Mouse (Mus musculus) liver (tissue): ENCODE measurements around the gene Sik3.

Experiments used
- DNase-seq: peaks from one replicate; pipeline ENCODE4 v3.0.0-alpha.2; 2020; ENCODE audit warnings: mixed read lengths

Gene Sik3

GRCm38 (mm10) chr9:46235649-46236048 lies 223.0 kb downstream of the Sik3 start:
- DNase-seq = no peak

- no peak for DNase-seq
Measured at GRCm38 (mm10) chr9:46238850-46239249, 226.2 kb downstream of the Sik3 start.

GRCm38 (mm10) chr9:46240526-46241153 lies 228.0 kb downstream of the Sik3 start, which contains the start of gene Apoa4:
Gene Apoa4, plus strand, starts transcription at chr9:46240696.
- no peak for DNase-seq

GRCm38 (mm10) chr9:46241818-46242217 lies 229.2 kb downstream of the Sik3 start:
- DNase-seq = no peak

GRCm38 (mm10) chr9:46243122-46243521 lies 230.5 kb downstream of the Sik3 start:
- no peak for DNase-seq

GRCm38 (mm10) chr9:46243584-46243983 lies 231.0 kb downstream of the Sik3 start:
- no peak for DNase-seq

- peak; percentile 68 for DNase-seq
Measured at GRCm38 (mm10) chr9:46246752-46247324, 234.2 kb downstream of the Sik3 start.

GRCm38 (mm10) chr9:46256177-46256576 lies 243.6 kb downstream of the Sik3 start:
- no peak for DNase-seq

GRCm38 (mm10) chr9:46256658-46257385 lies 244.2 kb downstream of the Sik3 start:
- no peak for DNase-seq

GRCm38 (mm10) chr9:46257546-46257945 lies 244.9 kb downstream of the Sik3 start:
- peak; percentile 16 for DNase-seq

GRCm38 (mm10) chr9:46259111-46259510 lies 246.5 kb downstream of the Sik3 start:
- DNase-seq = no peak

GRCm38 (mm10) chr9:46261131-46261530 lies 248.5 kb downstream of the Sik3 start:
- DNase-seq = no peak

GRCm38 (mm10) chr9:46268343-46268873 lies 255.8 kb downstream of the Sik3 start, which contains the start of gene Apoa5:
Gene Apoa5, plus strand, starts transcription at chr9:46268633.
- DNase-seq = no peak

- DNase-seq = no peak
Measured at GRCm38 (mm10) chr9:46269125-46269524, 256.5 kb downstream of the Sik3 start.

- no peak for DNase-seq
Measured at GRCm38 (mm10) chr9:46270782-46271181, 258.2 kb downstream of the Sik3 start.

GRCm38 (mm10) chr9:46272070-46272469 lies 259.4 kb downstream of the Sik3 start:
- peak; percentile 23 for DNase-seq

GRCm38 (mm10) chr9:46272677-46273454 lies 260.2 kb downstream of the Sik3 start, which contains the start of gene Zpr1:
Gene Zpr1, plus strand, starts transcription at chr9:46273064.
- peak; percentile 88 for DNase-seq
